ENCODE assay signal across 24 mouse cellular contexts in the genomic region with DNA sequence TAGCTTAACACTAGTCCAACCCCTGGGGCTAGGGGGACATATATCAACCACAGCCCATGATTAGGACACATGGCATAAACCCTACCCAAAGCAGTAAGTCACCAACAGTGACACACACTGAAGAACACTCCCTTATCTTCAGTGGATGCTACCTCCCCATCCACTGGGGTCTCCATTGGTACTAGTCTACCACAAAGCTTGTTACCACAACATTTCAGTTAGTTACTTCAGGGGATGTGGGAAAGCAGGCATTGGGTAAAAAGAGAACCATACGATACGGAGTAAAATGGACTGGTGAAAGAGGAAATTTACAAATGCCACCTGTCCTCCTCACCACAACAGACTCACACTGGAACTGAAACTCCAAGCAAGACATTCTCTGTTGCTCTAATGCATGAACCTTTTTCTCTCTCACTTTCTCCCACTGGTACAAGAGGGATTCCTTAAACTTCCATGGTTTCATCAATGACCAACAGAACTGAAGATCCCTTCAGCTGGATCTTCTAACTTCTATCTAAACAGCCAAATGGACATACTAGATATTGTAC. TPM values are rescaled to one million over a fixed set of nuclear protein-coding genes. Genes with fewer than 3 reads are reported as not detected.
DNase-seq lines count a peak whose midpoint lies in the region; ATAC-seq and TF ChIP-seq lines count a peak whose summit lies in the region.
"Had no signal": no experiment of that assay in that cellular context is flagged by ENCODE, and none has a peak within 500 bp of the region (broad histone marks: within the 10 kb centered on the region; RNA-seq: fewer than 3 reads in every experiment).

No protein-coding gene starts in this region.

- peak; percentile 51 for ATAC-seq in megakaryocyte, adult 5-6 weeks (ENCODE audit: poor library complexity, severe bottlenecking)
- ATAC-seq: activated CD4-positive, CD25-positive, alpha-beta regulatory T cell, adult 4 months; forebrain, embryonic 16.5 days; hindbrain, embryonic 16.5 days; inflammation-experienced regulatory T-cells, adult 6 months; Patski had no signal

- WGBS in bone marrow, adult 2 months = 25% methylated on average over 2 of the region's 2 CpGs

- peak overlapping the region; percentile 39; the same call in 1 of the 2 replicates for H3K27ac ChIP-seq in bone marrow, adult 2 months (ENCODE audit: control insufficient read depth, insufficient read depth, low read depth, low read length, poor library complexity)
- H3K27ac ChIP-seq: embryonic facial prominence, embryonic 12.5 days; hindbrain, embryonic 12.5 days had no signal

- peak; percentile 32 to 47 for DNase-seq in spleen, postnatal 36 days (ENCODE audit: low spot score in 2 of 2)
- DNase-seq in spleen, adult 12 weeks (ENCODE audit: low spot score) = no peak
- DNase-seq in right cerebral cortex, postnatal 4 days = no peak
- DNase-seq in kidney, postnatal 4 days = no peak
- DNase-seq: adrenal gland, postnatal 14 days; cerebellum, adult 8-10 months; cerebellum, postnatal 14 days; gastrocnemius, postnatal 14 days had no signal

- H3K4me3 ChIP-seq in bone marrow, adult 2 months (replicated peaks; ENCODE audit: control insufficient read depth, low read depth, low read length) = no peak overlapping the region
- H3K4me3 ChIP-seq: embryonic facial prominence, embryonic 12.5 days; heart, embryonic 12.5 days; hindbrain, embryonic 12.5 days had no signal

- no peak for TF ChIP-seq CTCF in bone marrow, adult 2 months (IDR thresholded peaks at IDR 0.05; ENCODE audit: control insufficient read depth, insufficient read depth, low read length)

- TF ChIP-seq POLR2A in bone marrow, adult 2 months (IDR thresholded peaks at IDR 0.05; ENCODE audit: borderline replicate concordance, control insufficient read depth, low read depth, low read length) = no peak

- peaks cover 8% of the 10 kb centered on the region for H3K4me1 ChIP-seq in bone marrow, adult 2 months (ENCODE audit: control insufficient read depth, insufficient read depth, low read length)

RNA-seq across cellular contexts. Expression of a gene that starts 3.9 kb away (rescaled TPM):
- polyA plus RNA-seq in bone marrow, adult 2 months (2011; ENCODE audit: insufficient read depth, insufficient read length, low replicate concordance, missing spikeins) = 32.8 and 57.8 TPM in 2 replicates
- total RNA-seq in megakaryocyte, adult 5-6 weeks (2015) = 116 and 130 TPM in 2 replicates
- total RNA-seq in megakaryocyte, adult 5-6 weeks (2017) = 114 and 127 TPM in 2 replicates

RNA-seq across cellular contexts. Expression of a gene that starts 37.3 kb away (rescaled TPM):
- polyA plus RNA-seq in bone marrow, adult 2 months (2011; ENCODE audit: insufficient read depth, insufficient read length, low replicate concordance, missing spikeins) = not detected in 2 replicates
- not detected in 2 replicates for total RNA-seq in megakaryocyte, adult 5-6 weeks (2015)
- total RNA-seq in megakaryocyte, adult 5-6 weeks (2017) = not detected in 2 replicates
- total RNA-seq: adrenal gland, adult 18-20 months; adrenal gland, postnatal 14 days; gastrocnemius, postnatal 14 days; heart, adult 8-10 months; heart, postnatal 25 days had no signal
- polyA plus RNA-seq: activated CD4-positive, CD25-positive, alpha-beta regulatory T cell, adult 4 months; C2C12; forebrain, embryonic 11.5 days; heart, embryonic 12.5 days; heart, embryonic 16.5 days; hindbrain, embryonic 12.5 days; inflammation-experienced regulatory T-cells, adult 6 months; Patski had no signal

Comparison
In these comparisons a context has a peak if more than half of its experiments do, and no peak if none do; other contexts are left out.
1. DNase-seq: peak in spleen, postnatal 36 days (2 of 2); none in spleen, adult 12 weeks (single experiment), right cerebral cortex, postnatal 4 days (single experiment) and kidney, postnatal 4 days (0 of 2).